In the genomic region with DNA sequence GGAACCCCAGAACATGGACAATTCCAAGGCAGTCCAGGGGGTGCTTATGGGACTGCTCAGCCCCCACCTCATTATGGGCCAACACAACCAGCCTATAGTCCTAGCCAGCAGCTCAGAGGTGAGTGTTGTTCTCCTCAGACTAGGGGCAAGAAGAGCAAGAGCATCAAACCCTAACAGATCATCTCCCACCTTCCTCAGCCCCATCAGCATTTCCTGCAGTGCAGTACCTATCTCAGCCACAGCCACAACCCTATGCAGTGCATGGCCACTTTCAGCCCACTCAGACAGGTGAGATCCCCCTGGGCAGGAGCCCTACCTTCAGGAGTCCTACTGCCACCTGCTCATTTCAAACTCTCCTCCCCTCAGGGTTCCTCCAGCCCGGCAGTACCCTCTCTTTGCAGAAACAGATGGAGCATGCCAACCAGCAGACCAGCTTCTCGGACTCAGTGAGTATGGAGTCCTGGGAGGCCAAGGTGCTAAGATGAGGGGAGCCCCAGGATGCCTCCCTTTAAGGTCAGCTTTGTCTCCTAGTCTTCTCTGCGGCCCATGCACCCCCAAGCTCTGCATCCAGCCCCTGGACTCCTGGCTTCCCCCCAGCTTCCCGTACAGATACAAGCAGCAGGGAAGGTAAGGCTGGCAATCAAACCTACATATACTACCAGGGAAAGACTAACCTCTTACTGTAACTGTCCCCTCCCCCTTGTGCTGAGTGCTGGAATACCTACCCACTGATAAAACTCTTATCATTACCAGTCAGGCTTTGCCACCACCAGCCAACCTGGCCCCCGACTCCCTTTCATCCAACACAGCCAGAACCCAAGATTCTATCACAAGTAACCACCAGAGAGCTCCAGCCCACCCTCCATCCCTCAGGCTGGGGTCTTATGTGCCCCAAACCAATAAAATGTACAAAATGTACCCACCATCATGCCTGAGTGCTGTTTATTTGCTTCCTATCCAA, we compare ENCODE assay signal across 10 mouse cellular contexts. TPM values are rescaled to one million over a fixed set of nuclear protein-coding genes. Genes with fewer than 3 reads are reported as not detected.
DNase-seq lines count a peak whose midpoint lies in the region; ATAC-seq and TF ChIP-seq lines count a peak whose summit lies in the region.
"Had no signal": no experiment of that assay in that cellular context is flagged by ENCODE, and none has a peak within 500 bp of the region (broad histone marks: within the 10 kb centered on the region; RNA-seq: fewer than 3 reads in every experiment).

No protein-coding gene starts in this region.

- no peak for ATAC-seq in midbrain, embryonic 11.5 days (ENCODE audit: low FRiP score)
- ATAC-seq in midbrain, embryonic 15.5 days (replicated peaks) = no peak
- ATAC-seq in neural tube, embryonic 15.5 days (ENCODE audit: low FRiP score) = no peak

- H3K27ac ChIP-seq in midbrain, embryonic 11.5 days (ENCODE audit: low read depth, low read length) = no peak overlapping the region
- H3K27ac ChIP-seq in midbrain, embryonic 15.5 days = no peak overlapping the region
- no peak overlapping the region for H3K27ac ChIP-seq in cortical plate, adult 2 months (ENCODE audit: insufficient read depth, low read length)
- no peak overlapping the region for H3K27ac ChIP-seq in neural tube, embryonic 15.5 days (replicated peaks)

- peak; percentile 72 for DNase-seq in midbrain, embryonic 11.5 days (ENCODE audit: low spot score, missing footprints)
- DNase-seq in induced T-regulatory cell, adult 2 months (ENCODE audit: low read depth) = peak; percentile 48
- DNase-seq in kidney, adult 18-20 months = no peak
- DNase-seq in adrenal gland, adult 18-20 months (ENCODE audit: low spot score in 2 of 2) = no peak
- no peak for DNase-seq in Muller cell, postnatal 12 days (ENCODE audit: inconsistent ontology term)
- DNase-seq: cerebellum, adult 11 months; kidney, postnatal 14 days had no signal

- H3K4me2 ChIP-seq in midbrain, embryonic 11.5 days = peak overlapping the region; percentile 74; the same call in 1 of the 2 replicates
- H3K4me2 ChIP-seq in midbrain, embryonic 15.5 days = no peak overlapping the region
- peak overlapping the region; percentile 99 for H3K4me2 ChIP-seq in neural tube, embryonic 15.5 days

- H3K4me1 ChIP-seq in midbrain, embryonic 11.5 days (ENCODE audit: control insufficient read depth, insufficient read depth, low read length) = peaks cover 33% of the 10 kb centered on the region
- H3K4me1 ChIP-seq in midbrain, embryonic 15.5 days = peaks cover 47% of the 10 kb centered on the region
- peaks cover 4% of the 10 kb centered on the region for H3K4me1 ChIP-seq in cortical plate, adult 2 months (ENCODE audit: control insufficient read depth, insufficient read depth, low read length)
- peaks cover 59% of the 10 kb centered on the region for H3K4me1 ChIP-seq in neural tube, embryonic 15.5 days

- no peaks in the 10 kb centered on the region for H3K27me3 ChIP-seq in midbrain, embryonic 11.5 days (ENCODE audit: control insufficient read depth, insufficient read depth, low read length)
- H3K27me3 ChIP-seq in midbrain, embryonic 15.5 days (replicated peaks) = no peaks in the 10 kb centered on the region
- no peaks in the 10 kb centered on the region for H3K27me3 ChIP-seq in neural tube, embryonic 15.5 days (replicated peaks)

- H3K4me3 ChIP-seq in midbrain, embryonic 11.5 days (ENCODE audit: low read depth, low read length) = no peak overlapping the region
- H3K4me3 ChIP-seq in midbrain, embryonic 15.5 days = no peak overlapping the region
- H3K4me3 ChIP-seq in cortical plate, adult 2 months (ENCODE audit: insufficient read depth, low read length) = no peak overlapping the region
- 0 out of 2 replicates have a peak overlapping the region, but pooled peaks have one; percentile 1 for H3K4me3 ChIP-seq in neural tube, embryonic 15.5 days (replicated peaks)

- H3K9ac ChIP-seq in midbrain, embryonic 11.5 days (ENCODE audit: low read length) = no peak overlapping the region
- no peak overlapping the region for H3K9ac ChIP-seq in midbrain, embryonic 15.5 days
- no peak overlapping the region for H3K9ac ChIP-seq in neural tube, embryonic 15.5 days (replicated peaks)

- peaks cover 37% of the 10 kb centered on the region for H3K36me3 ChIP-seq in midbrain, embryonic 11.5 days (ENCODE audit: control insufficient read depth, insufficient read depth, low read length)
- H3K36me3 ChIP-seq in midbrain, embryonic 15.5 days (replicated peaks) = peaks cover 53% of the 10 kb centered on the region
- peaks cover 69% of the 10 kb centered on the region for H3K36me3 ChIP-seq in neural tube, embryonic 15.5 days

- TF ChIP-seq POLR2A in cortical plate, adult 2 months (IDR thresholded peaks at IDR 0.05; ENCODE audit: extremely low read depth, insufficient read depth, low read length) = 0 out of 2 replicates have a peak, but pooled peaks have one; percentile 8

- TF ChIP-seq CTCF in cortical plate, adult 2 months (IDR thresholded peaks at IDR 0.05; ENCODE audit: extremely low read depth, insufficient read depth, low read length) = no peak

- H3K9me3 ChIP-seq in midbrain, embryonic 11.5 days (ENCODE audit: control insufficient read depth, low read length) = no peaks in the 10 kb centered on the region
- no peaks in the 10 kb centered on the region for H3K9me3 ChIP-seq in midbrain, embryonic 15.5 days
- no peaks in the 10 kb centered on the region for H3K9me3 ChIP-seq in neural tube, embryonic 15.5 days (replicated peaks)

- WGBS in midbrain, embryonic 11.5 days = 65% methylated on average over 5 of the region's 5 CpGs
- 70% methylated on average over 5 of the region's 5 CpGs for WGBS in midbrain, embryonic 15.5 days
- WGBS in neural tube, embryonic 15.5 days = 74% methylated on average over 5 of the region's 5 CpGs

RNA-seq across cellular contexts. Expression of gene Gps2, which starts 2.3 kb away (rescaled TPM):
- polyA plus RNA-seq in midbrain, embryonic 11.5 days (2014; fragmentation: Nextera tagmentation; extraction: Ambion mirVana) = 92.2 and 95.8 TPM in 2 replicates
- 77.6 and 86.6 TPM in 2 replicates for polyA plus RNA-seq in midbrain, embryonic 15.5 days (2015; fragmentation: Nextera tagmentation; extraction: Ambion mirVana)
- 53.5 and 55.2 TPM in 2 replicates for polyA plus RNA-seq in cortical plate, adult 2 months (2012; rRNA removed)
- 63.1 and 64.7 TPM in 2 replicates for polyA plus RNA-seq in neural tube, embryonic 15.5 days (2015; fragmentation: Nextera tagmentation; extraction: Ambion mirVana)
- 10 to 100 TPM; 47.3 to 52.4 TPM for total RNA-seq in adrenal gland, adult 18-20 months (2021)

RNA-seq across cellular contexts. Expression of gene Eif5a, which starts 5.8 kb away (rescaled TPM):
- 1,778 and 1,800 TPM in 2 replicates for polyA plus RNA-seq in midbrain, embryonic 11.5 days (2014; fragmentation: Nextera tagmentation; extraction: Ambion mirVana)
- 1,022 and 1,040 TPM in 2 replicates for polyA plus RNA-seq in midbrain, embryonic 15.5 days (2015; fragmentation: Nextera tagmentation; extraction: Ambion mirVana)
- 577 and 581 TPM in 2 replicates for polyA plus RNA-seq in cortical plate, adult 2 months (2012; rRNA removed)
- polyA plus RNA-seq in neural tube, embryonic 15.5 days (2015; fragmentation: Nextera tagmentation; extraction: Ambion mirVana) = 1,034 and 1,270 TPM in 2 replicates
- 100 to 1,000 TPM; 579 to 673 TPM for total RNA-seq in adrenal gland, adult 18-20 months (2021)

RNA-seq across cellular contexts. Expression of gene Neurl4, which starts 15.1 kb away (rescaled TPM):
- polyA plus RNA-seq in midbrain, embryonic 11.5 days (2014; fragmentation: Nextera tagmentation; extraction: Ambion mirVana) = 15.6 and 16.3 TPM in 2 replicates
- 23.2 and 24.2 TPM in 2 replicates for polyA plus RNA-seq in midbrain, embryonic 15.5 days (2015; fragmentation: Nextera tagmentation; extraction: Ambion mirVana)
- polyA plus RNA-seq in cortical plate, adult 2 months (2012; rRNA removed) = 98.3 and 107 TPM in 2 replicates
- 15.7 and 17.0 TPM in 2 replicates for polyA plus RNA-seq in neural tube, embryonic 15.5 days (2015; fragmentation: Nextera tagmentation; extraction: Ambion mirVana)
- total RNA-seq in adrenal gland, adult 18-20 months (2021) = 10 to 100 TPM; 48.5 to 53.9 TPM

RNA-seq across cellular contexts. Expression of gene 2810408A11Rik, which starts 15.2 kb away (rescaled TPM):
- 15.3 and 17.8 TPM in 2 replicates for polyA plus RNA-seq in midbrain, embryonic 11.5 days (2014; fragmentation: Nextera tagmentation; extraction: Ambion mirVana)
- polyA plus RNA-seq in midbrain, embryonic 15.5 days (2015; fragmentation: Nextera tagmentation; extraction: Ambion mirVana) = 11.1 and 11.8 TPM in 2 replicates
- polyA plus RNA-seq in cortical plate, adult 2 months (2012; rRNA removed) = 0.19 and 0.38 TPM in 2 replicates
- polyA plus RNA-seq in neural tube, embryonic 15.5 days (2015; fragmentation: Nextera tagmentation; extraction: Ambion mirVana) = 6.3 and 6.5 TPM in 2 replicates
- under 1 TPM; 0.29 to 0.86 TPM for total RNA-seq in adrenal gland, adult 18-20 months (2021)

RNA-seq across cellular contexts. Expression of gene Ybx2, which starts 19.6 kb away (rescaled TPM):
- 3.2 and 5.1 TPM in 2 replicates for polyA plus RNA-seq in midbrain, embryonic 11.5 days (2014; fragmentation: Nextera tagmentation; extraction: Ambion mirVana)
- 5.6 and 6.4 TPM in 2 replicates for polyA plus RNA-seq in midbrain, embryonic 15.5 days (2015; fragmentation: Nextera tagmentation; extraction: Ambion mirVana)
- polyA plus RNA-seq in cortical plate, adult 2 months (2012; rRNA removed) = 18.1 and 21.1 TPM in 2 replicates
- 5.0 and 6.3 TPM in 2 replicates for polyA plus RNA-seq in neural tube, embryonic 15.5 days (2015; fragmentation: Nextera tagmentation; extraction: Ambion mirVana)
- 10 to 100 TPM; 14.2 to 32.6 TPM for total RNA-seq in adrenal gland, adult 18-20 months (2021)

Comparison
In these comparisons a context has a peak if more than half of its experiments do, and no peak if none do; other contexts are left out.
1. DNase-seq: peak in midbrain, embryonic 11.5 days (single experiment) and induced T-regulatory cell, adult 2 months (single experiment); none in kidney, adult 18-20 months (single experiment), adrenal gland, adult 18-20 months (0 of 2) and Muller cell, postnatal 12 days (single experiment).